ENCODE assay signal across 8 mouse cellular contexts in genomic region chr5:127241136-127241924, GRCm38 (mm10). TPM values are rescaled to one million over a fixed set of nuclear protein-coding genes. Genes with fewer than 3 reads are reported as not detected.
DNase-seq lines count a peak whose midpoint lies in the region; ATAC-seq lines count a peak whose summit lies in the region.

Gene Tmem132c (plus strand): TSS chr5:127241808.

- no peaks in the 10 kb centered on the region for H3K36me3 ChIP-seq in hindbrain, embryonic 15.5 days

- peak within 1 kb of the TSS; percentile 77 for H3K4me3 ChIP-seq in hindbrain, embryonic 15.5 days

- H3K9me3 ChIP-seq in hindbrain, embryonic 15.5 days, result no peaks in the 10 kb centered on the region

- peak within 1 kb of the TSS; percentile 56 for H3K9ac ChIP-seq in hindbrain, embryonic 15.5 days

- H3K4me2 ChIP-seq in hindbrain, embryonic 15.5 days, result peak within 1 kb of the TSS; percentile 93

- peaks cover 34% of the 10 kb centered on the region for H3K27me3 ChIP-seq in hindbrain, embryonic 15.5 days

- peak; percentile 90 for ATAC-seq in hindbrain, embryonic 15.5 days (ENCODE audit: low FRiP score, low read depth)
- peak; percentile 39 for ATAC-seq in megakaryocyte progenitor cell, adult 5-6 weeks (replicated peaks; ENCODE audit: poor library complexity)
- ATAC-seq in activated CD4-positive, CD25-positive, alpha-beta regulatory T cell, adult 4 months, result no peak

- peaks cover 35% of the 10 kb centered on the region for H3K4me1 ChIP-seq in hindbrain, embryonic 15.5 days (replicated peaks)

- intact Hi-C loops in left cerebral cortex, postnatal 25 days (cut with DNase I), result loop anchor here (5.0 kb wide), 1 partner anchor 241 kb away; no protein-coding TSS in a partner anchor

- peak; percentile 84 to 90 for DNase-seq in adrenal gland, postnatal 36 days
- DNase-seq in embryo, embryonic 10 days (ENCODE audit: low spot score), result peak; percentile 88
- peak; percentile 65 for DNase-seq in gastrocnemius, postnatal 10 days
- DNase-seq in left cerebral cortex, postnatal 25 days (ENCODE audit: low spot score in 2 of 2), result peak; percentile 45 to 53
- peak; percentile 14 for DNase-seq in skeletal muscle tissue, adult 2 months (ENCODE audit: low read depth, low spot score)

- peak within 1 kb of the TSS; percentile 37 for H3K27ac ChIP-seq in hindbrain, embryonic 15.5 days (replicated peaks)

- 1% methylated on average over 53 of the region's 58 CpGs for WGBS in hindbrain, embryonic 15.5 days

RNA-seq across cellular contexts. Expression of gene Tmem132c, which starts in this region (rescaled TPM):
- under 1 TPM; 0.72 to 0.73 TPM for total RNA-seq in adrenal gland, postnatal 36 days (2021)
- total RNA-seq in gastrocnemius, postnatal 10 days (2021), result under 1 TPM; 0.68 to 0.97 TPM
- polyA plus RNA-seq in hindbrain, embryonic 15.5 days (2015; fragmentation: Nextera tagmentation; extraction: Ambion mirVana), result 12.7 and 16.4 TPM in 2 replicates
- 1 to 10 TPM; 6.0 to 6.4 TPM for total RNA-seq in left cerebral cortex, postnatal 25 days (2021)
- total RNA-seq in megakaryocyte progenitor cell, adult 5-6 weeks (2015), result not detected in 2 replicates
- not detected in 2 replicates for total RNA-seq in megakaryocyte progenitor cell, adult 5-6 weeks (2017)
- not detected for polyA plus RNA-seq in activated CD4-positive, CD25-positive, alpha-beta regulatory T cell, adult 4 months (2017; shearing (Covaris generic))

Comparison
In these comparisons a context has a peak if more than half of its experiments do, and no peak if none do; other contexts are left out.
1. RNA of gene Tmem132c (polyA plus RNA-seq): 12.7 to 16.4 TPM in hindbrain, embryonic 15.5 days; not detected in activated CD4-positive, CD25-positive, alpha-beta regulatory T cell, adult 4 months; every median in the first group is over 10 times any median in the second.
2. Peak in DNase-seq in adrenal gland, postnatal 36 days; RNA of the gene not detected or under 1 TPM.
3. Peak in DNase-seq in gastrocnemius, postnatal 10 days; RNA of the gene not detected or under 1 TPM.
4. Peak in ATAC-seq in megakaryocyte progenitor cell, adult 5-6 weeks; RNA of the gene not detected or under 1 TPM.
5. DNase-seq: peak in every context shown above with its lines; median percentile 88 in embryo, embryonic 10 days; 87 in adrenal gland, postnatal 36 days; 65 in gastrocnemius, postnatal 10 days; 49 in left cerebral cortex, postnatal 25 days; 14 in skeletal muscle tissue, adult 2 months.